Mouse (Mus musculus): ENCODE data around the gene Dpp8. TPM values are rescaled to one million over a fixed set of nuclear protein-coding genes. Genes with fewer than 3 reads are reported as not detected.
A peak's percentile ranks its signal among the peaks of the same experiment; 100 is the strongest.

Gene Dpp8
- polyA plus RNA-seq, 1 experiment, result 24.4 TPM

DNA sequence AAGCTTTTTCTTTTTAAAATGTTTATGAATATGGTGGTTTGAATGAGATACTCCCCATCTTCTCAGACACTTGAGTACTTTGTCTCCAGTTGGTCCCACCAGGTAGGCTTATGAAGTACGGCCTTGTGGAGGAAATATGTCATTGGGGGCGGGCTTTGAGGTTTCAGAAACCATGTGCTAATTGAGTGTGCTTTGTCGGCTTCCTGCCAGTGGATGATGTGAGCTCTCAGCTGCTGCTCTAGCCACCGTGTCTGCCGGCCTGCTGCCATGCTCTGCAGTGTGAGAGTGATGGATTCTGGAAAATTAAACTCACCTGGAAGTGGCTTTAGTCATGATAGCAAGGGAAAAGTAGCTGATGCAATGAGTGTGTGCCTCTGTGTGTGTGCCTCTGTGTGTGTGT, 55.3 kb downstream of the Dpp8 start:
- no peak overlapping the region for H3K4me2 ChIP-seq (ENCODE audit: low read depth)
- no peak overlapping the region for H3K4me3 ChIP-seq
- no peaks in the 10 kb centered on the region for H3K27me3 ChIP-seq (ENCODE audit: control insufficient read depth, insufficient read depth, insufficient read length)
- peaks cover 3% of the 10 kb centered on the region for H3K36me3 ChIP-seq (ENCODE audit: control insufficient read depth, insufficient read depth)
- H3ac ChIP-seq (ENCODE audit: control insufficient read depth, insufficient read length), result no peak overlapping the region
- H3K79me2 ChIP-seq (ENCODE audit: control insufficient read depth, insufficient read depth), result no peaks in the 10 kb centered on the region
- TF ChIP-seq MYOD1 (IDR thresholded peaks at IDR 0.05; ENCODE audit: control insufficient read depth in 1 of 3, insufficient read length in 2 of 3, low read depth in 2 of 3), result peak in 1 of 3 experiments; percentile 7
- no peak for TF ChIP-seq SRF (IDR thresholded peaks at IDR 0.05; ENCODE audit: control insufficient read depth, insufficient read length, low read depth)

DNA sequence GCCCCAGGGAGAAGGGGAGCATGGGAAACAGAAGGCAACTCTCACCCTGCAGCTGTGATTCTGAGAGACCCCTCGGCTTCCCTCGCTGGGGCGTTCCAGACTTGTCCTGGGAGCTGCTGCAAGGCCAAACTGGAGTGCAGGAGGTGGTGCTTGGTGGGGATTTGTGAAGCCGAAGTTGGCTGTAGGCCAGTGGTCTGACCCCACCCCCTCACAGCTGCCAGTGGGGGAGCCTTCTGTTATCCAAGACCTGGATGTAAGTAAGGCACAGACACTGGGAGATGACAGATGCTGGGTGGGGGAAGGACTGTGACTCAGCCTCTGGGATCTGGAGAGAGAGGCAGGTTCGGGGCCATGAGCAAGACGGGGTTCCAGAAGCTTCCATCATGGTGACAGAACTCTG, 62.0 kb downstream of the Dpp8 start:
- Histone ChIP-seq H3ac (ENCODE audit: control insufficient read depth, insufficient read length) (no peak overlapping the region), H3K36me3 (ENCODE audit: control insufficient read depth, insufficient read depth) (no peaks in the 10 kb centered on the region), H3K4me2 (ENCODE audit: low read depth) (no peak overlapping the region), H3K27me3 (ENCODE audit: control insufficient read depth, insufficient read depth, insufficient read length) (no peaks in the 10 kb centered on the region), H3K4me3 (no peak overlapping the region), H3K79me2 (ENCODE audit: control insufficient read depth, insufficient read depth) (no peaks in the 10 kb centered on the region)
- TF ChIP-seq CEBPB (IDR thresholded peaks at IDR 0.05; ENCODE audit: insufficient read depth, poor library complexity, severe bottlenecking) (no peak), MYOD1 (IDR thresholded peaks at IDR 0.05; ENCODE audit: control insufficient read depth in 1 of 3, insufficient read length in 2 of 3, low read depth in 2 of 3) (peak; percentile 68 to 93 (median 90)), POLR2AphosphoS2 (IDR thresholded peaks at IDR 0.05; ENCODE audit: insufficient read length, low read depth) (no peak), REST (IDR thresholded peaks at IDR 0.05; ENCODE audit: insufficient read depth, insufficient read length) (no peak), MAX (IDR thresholded peaks at IDR 0.05; ENCODE audit: low read depth) (no peak), TCF12 (IDR thresholded peaks at IDR 0.05; ENCODE audit: insufficient read depth, poor library complexity, severe bottlenecking) (peak; percentile 45), E2F4 (IDR thresholded peaks at IDR 0.05; ENCODE audit: insufficient read depth) (no peak), POLR2A (IDR thresholded peaks at IDR 0.05; ENCODE audit: insufficient read length, low read depth) (no peak), SRF (IDR thresholded peaks at IDR 0.05; ENCODE audit: control insufficient read depth, insufficient read length, low read depth) (no peak), TCF3 (IDR thresholded peaks at IDR 0.05; ENCODE audit: insufficient read length, low read depth) (no peak), MYOG (IDR thresholded peaks at IDR 0.05; ENCODE audit: control insufficient read depth in 1 of 3, insufficient read depth in 1 of 3, insufficient read length in 2 of 3, low read depth in 2 of 3) (peak; percentile 81 to 93 (median 84)), USF1 (IDR thresholded peaks at IDR 0.05; ENCODE audit: low read depth) (no peak)

DNA sequence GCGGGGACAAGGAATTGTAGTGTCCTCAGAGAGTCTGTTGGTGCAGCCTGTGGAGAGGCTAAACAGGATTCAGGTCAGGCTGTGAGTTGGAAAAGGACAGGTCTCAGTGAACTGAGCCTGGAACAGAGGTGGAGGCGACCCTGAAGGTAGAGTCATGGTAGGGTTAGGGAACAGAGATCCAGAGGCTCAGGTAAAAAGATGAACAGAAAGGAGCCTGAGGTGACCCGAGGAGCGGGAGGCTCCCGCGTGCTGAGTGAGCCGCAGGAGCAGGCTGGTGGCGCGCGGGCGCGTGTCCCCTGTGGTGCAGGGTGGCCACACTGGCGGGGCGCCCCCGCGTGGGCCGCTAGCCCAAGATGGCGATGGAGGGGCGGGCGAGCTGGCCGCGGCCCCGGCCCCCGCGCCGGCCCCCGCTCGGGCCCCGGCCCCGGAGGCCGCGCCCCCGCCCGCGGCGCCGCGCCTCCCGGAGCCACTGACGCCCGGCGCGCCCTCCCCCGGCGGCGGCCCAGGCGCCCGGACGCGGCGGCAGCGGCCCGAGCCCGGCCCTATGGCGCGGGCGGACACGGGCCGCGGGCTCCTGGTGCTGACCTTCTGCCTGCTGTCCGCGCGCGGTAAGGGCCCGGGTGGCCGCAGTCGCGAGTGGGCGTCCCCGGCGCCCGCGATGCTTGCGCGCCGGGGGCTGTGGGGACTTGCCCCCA, 68.9 kb downstream of the Dpp8 start, which contains the start of gene Igdcc4:
TSS of gene Igdcc4 (plus strand) at position 496 of the 695 bp plus-strand sequence.
- no peaks in the 10 kb centered on the region for H3K36me3 ChIP-seq (ENCODE audit: control insufficient read depth, insufficient read depth)
- no peaks in the 10 kb centered on the region for H3K27me3 ChIP-seq (ENCODE audit: control insufficient read depth, insufficient read depth, insufficient read length)
- no peaks in the 10 kb centered on the region for H3K79me2 ChIP-seq (ENCODE audit: control insufficient read depth, insufficient read depth)
- H3ac ChIP-seq (ENCODE audit: control insufficient read depth, insufficient read length), result peak within 1 kb of the TSS; percentile 63
- peak within 1 kb of the TSS; percentile 37 for H3K4me3 ChIP-seq
- H3K4me2 ChIP-seq (ENCODE audit: low read depth), result peak within 1 kb of the TSS; percentile 86
- TF ChIP-seq POLR2AphosphoS2 (IDR thresholded peaks at IDR 0.05; ENCODE audit: insufficient read length, low read depth) (no peak), REST (IDR thresholded peaks at IDR 0.05; ENCODE audit: insufficient read depth, insufficient read length) (no peak), USF1 (IDR thresholded peaks at IDR 0.05; ENCODE audit: low read depth) (no peak), SRF (IDR thresholded peaks at IDR 0.05; ENCODE audit: control insufficient read depth, insufficient read length, low read depth) (no peak), TCF3 (IDR thresholded peaks at IDR 0.05; ENCODE audit: insufficient read length, low read depth) (no peak), E2F4 (IDR thresholded peaks at IDR 0.05; ENCODE audit: insufficient read depth) (no peak), MYOD1 (IDR thresholded peaks at IDR 0.05; ENCODE audit: control insufficient read depth in 1 of 3, insufficient read length in 2 of 3, low read depth in 2 of 3) (no peak)

DNA sequence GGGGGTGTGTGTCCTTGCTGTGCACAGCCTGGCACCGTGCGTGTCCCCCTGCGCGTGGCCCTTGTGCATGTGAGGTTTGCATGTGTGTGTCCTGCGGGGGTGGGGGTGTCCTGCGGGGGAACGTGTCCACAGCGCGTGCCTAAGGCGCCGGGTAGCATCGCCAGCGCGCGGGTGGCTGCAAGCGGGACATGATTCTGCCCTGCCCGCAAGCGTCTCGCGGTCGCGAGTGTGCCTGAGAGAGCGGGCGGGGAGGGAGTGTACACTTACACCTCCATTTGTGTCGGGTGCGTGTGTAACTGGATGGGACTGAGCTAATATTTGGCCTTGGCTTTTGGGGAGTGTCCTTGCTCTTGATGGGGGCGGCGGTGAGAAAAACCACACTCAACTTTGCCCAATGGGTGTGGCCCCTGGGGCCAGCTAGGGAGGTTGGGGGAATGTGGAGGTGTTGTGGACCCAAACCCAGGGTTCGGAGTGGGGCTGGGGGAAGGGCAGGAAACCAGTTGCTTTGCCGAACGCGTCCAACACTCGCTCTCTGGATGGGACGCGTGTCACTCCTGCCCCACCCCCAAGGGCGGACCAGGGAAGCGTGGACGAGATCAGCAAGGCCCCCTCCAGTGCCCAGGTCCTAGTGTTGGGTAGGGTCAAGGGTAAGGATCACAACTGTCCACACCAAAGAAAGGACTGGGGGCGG, 69.6 kb downstream of the Dpp8 start:
- H3K36me3 ChIP-seq (ENCODE audit: control insufficient read depth, insufficient read depth), result no peaks in the 10 kb centered on the region
- no peaks in the 10 kb centered on the region for H3K27me3 ChIP-seq (ENCODE audit: control insufficient read depth, insufficient read depth, insufficient read length)
- no peaks in the 10 kb centered on the region for H3K79me2 ChIP-seq (ENCODE audit: control insufficient read depth, insufficient read depth)
- peak overlapping the region; percentile 86 for H3K4me2 ChIP-seq (ENCODE audit: low read depth)
- TF ChIP-seq TCF3 (IDR thresholded peaks at IDR 0.05; ENCODE audit: insufficient read length, low read depth), result no peak
- TF ChIP-seq USF1 (IDR thresholded peaks at IDR 0.05; ENCODE audit: low read depth), result no peak
- peak; percentile 9 for TF ChIP-seq POLR2AphosphoS2 (IDR thresholded peaks at IDR 0.05; ENCODE audit: insufficient read length, low read depth)
- TF ChIP-seq CEBPB (IDR thresholded peaks at IDR 0.05; ENCODE audit: insufficient read depth, poor library complexity, severe bottlenecking), result no peak
- peak in 1 of 3 experiments; percentile 59 for TF ChIP-seq MYOD1 (IDR thresholded peaks at IDR 0.05; ENCODE audit: control insufficient read depth in 1 of 3, insufficient read length in 2 of 3, low read depth in 2 of 3)
- no peak for TF ChIP-seq TCF12 (IDR thresholded peaks at IDR 0.05; ENCODE audit: insufficient read depth, poor library complexity, severe bottlenecking)
- TF ChIP-seq MYOG (IDR thresholded peaks at IDR 0.05; ENCODE audit: control insufficient read depth in 1 of 3, insufficient read depth in 1 of 3, insufficient read length in 2 of 3, low read depth in 2 of 3), result peak in 2 of 3 experiments; percentile 25 to 47
- no peak for TF ChIP-seq REST (IDR thresholded peaks at IDR 0.05; ENCODE audit: insufficient read depth, insufficient read length)
- TF ChIP-seq SRF (IDR thresholded peaks at IDR 0.05; ENCODE audit: control insufficient read depth, insufficient read length, low read depth), result no peak
- peak overlapping the region; percentile 63 for H3ac ChIP-seq (ENCODE audit: control insufficient read depth, insufficient read length)
- H3K4me3 ChIP-seq, result peak overlapping the region; percentile 37
